Mouse (Mus musculus) gastrocnemius, postnatal 36 days (tissue): ENCODE measurements around the gene Zfp821. TPM values are rescaled to one million over a fixed set of nuclear protein-coding genes. Genes with fewer than 3 reads are reported as not detected.
"Not testable (repeated sequence)": the region's sequence is repeated elsewhere in the genome, so short reads cannot be mapped to it uniquely, and the experiment has no call there.

Experiments used
- DNase-seq, 2 experiments: peaks; one replicate each; pipeline ENCODE4 v3.0.0; 2022
- intact Hi-C: fragments of 180-260 bp; cut with DNase I; formaldehyde crosslinking; loops from one replicate; pipeline ENCODE4 v1.15.1; 2025
- total RNA-seq, 2 experiments: library from RNA; stranded (reverse); gene quantifications; 2 replicates each; pipeline ENCODE4 v1.2.3; 2021

Zfp821 gene
- total RNA-seq, 2 experiments from 2014 or later = 4.3 to 5.9 TPM

DNA sequence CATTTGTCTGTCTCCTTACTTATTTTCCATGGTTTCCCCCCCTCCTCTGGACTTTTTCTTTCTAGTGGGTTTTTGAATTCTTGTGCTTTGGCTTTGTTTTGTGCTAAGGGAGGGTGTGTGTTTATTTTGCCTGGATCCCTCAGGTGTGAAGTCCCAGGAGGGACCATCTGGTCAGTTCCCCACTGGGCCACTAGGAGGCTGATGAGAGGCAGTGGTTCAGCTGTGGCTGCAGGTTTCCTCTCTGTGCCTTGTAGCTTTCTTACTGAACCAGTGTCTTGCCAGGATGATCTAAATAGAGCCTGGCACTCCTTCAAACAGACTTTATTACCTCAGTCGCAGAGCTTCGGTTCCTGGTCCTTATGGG, 1.5 kb downstream of the Zfp821 start:
- intact Hi-C loops = loop anchor here (2.0 kb wide), 1 partner anchor 14 kb away; the partner anchor contains the start of gene Ist1
- DNase-seq = peak; percentile 45 to 64

- intact Hi-C loops = loop anchor here (2.0 kb wide), 1 partner anchor 15 kb away; the partner anchor contains the start of gene Ist1
- DNase-seq = no peak
Observed at GRCm38 (mm10) chr8:109707921-109708320, 2.6 kb downstream of the Zfp821 start.

DNA sequence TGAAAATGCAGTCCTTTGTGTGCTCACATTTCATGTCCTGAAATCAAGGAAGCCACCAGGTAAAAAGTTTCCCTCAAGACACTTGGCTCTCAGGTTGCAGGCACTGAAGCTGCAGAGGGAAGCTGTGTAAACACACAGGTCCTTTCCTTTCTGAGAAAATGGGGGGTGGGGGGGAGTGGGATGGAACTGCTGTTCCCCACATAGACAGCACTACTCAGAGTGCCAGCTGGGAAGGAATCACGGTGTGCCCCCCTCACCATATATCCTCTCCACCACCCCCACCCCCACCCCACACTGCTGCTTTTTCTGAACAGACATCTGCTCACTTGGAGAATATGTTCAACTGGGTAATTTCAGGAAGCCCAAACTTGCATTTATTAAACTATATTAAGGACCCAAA, 7.2 kb downstream of the Zfp821 start:
- no peak for DNase-seq
- intact Hi-C loops = no loop called here

DNA sequence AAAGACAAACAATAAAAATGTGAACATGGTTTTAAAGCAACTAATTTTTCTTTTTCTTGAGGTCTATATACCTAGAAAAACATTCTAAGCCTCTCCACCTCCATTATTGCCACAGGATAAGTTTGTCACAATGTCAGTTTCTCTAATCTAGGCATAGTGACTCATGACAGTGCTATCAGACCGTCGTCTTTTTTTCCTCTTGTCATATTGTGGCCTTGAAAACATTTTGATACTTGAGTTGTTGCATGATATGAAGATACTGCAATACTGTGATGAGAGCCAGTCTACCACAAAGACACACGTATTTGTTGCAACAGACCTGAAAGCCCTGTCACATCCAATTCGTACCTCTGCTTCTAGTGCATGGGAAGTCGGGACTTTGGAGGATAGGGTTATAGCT, 9.6 kb downstream of the Zfp821 start:
- intact Hi-C loops = no loop called here
- DNase-seq = no peak

DNA sequence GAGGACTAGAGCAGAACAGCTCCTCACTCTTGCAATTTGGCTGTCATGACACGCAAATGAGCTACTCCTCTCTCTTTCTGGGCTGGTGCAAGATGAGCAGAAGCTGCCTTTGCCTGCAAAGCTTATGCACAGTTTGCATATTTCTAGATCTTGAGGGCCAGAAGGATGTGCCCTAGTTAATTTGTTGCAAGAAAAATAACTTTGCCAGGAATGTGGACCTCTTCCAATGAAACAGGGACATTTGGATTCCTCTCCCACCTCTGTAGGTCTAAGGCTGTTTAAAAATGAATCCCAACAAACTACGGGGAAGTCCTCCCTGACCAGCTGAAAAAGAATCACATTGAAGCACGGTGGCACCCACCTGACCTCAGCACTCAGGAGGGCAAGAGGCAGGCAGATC, 19.8 kb downstream of the Zfp821 start:
- DNase-seq = no peak
- intact Hi-C loops = no loop called here

DNA sequence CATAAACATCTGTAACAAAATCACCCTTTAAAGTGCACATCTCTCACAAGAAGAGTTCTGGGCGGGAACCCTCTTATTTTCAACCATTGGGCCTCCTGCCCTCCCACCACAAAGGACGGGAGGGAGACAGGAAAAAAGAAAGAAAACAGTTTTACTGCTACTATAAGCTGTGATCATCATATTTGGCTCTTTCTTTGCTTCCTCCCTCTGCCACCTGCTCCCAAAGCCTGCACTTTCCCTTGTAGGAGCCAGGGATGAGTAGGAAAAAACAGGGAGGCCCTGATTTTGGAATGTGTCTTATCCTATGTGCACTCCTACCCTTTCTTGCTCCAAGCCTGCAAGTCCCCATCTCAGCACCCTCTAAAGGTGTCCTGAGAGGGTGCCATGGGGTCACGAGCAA, 25.7 kb downstream of the Zfp821 start:
- no peak for DNase-seq
- intact Hi-C loops = no loop called here

- DNase-seq = no peak
- intact Hi-C loops = no loop called here
Observed at GRCm38 (mm10) chr8:109734018-109734417, 28.7 kb downstream of the Zfp821 start.

GRCm38 (mm10) chr8:109736819-109737218, 31.5 kb downstream of the Zfp821 start:
- intact Hi-C loops = no loop called here

GRCm38 (mm10) chr8:109737237-109738048, 32.1 kb downstream of the Zfp821 start, which contains the start of gene Atxn1l:
Atxn1l (minus strand) TSS chr8:109737739.
- DNase-seq = peak; percentile 82 to 83
- intact Hi-C loops = no loop called here

More at GRCm38 (mm10) chr8:109736819-109737218, 31.5 kb downstream of the Zfp821 start:
- no peak for DNase-seq

- intact Hi-C loops = no loop called here
- no peak for DNase-seq
Observed at GRCm38 (mm10) chr8:109738049-109738380, 32.7 kb downstream of the Zfp821 start.

- intact Hi-C loops = no loop called here
- no peak for DNase-seq
Observed at GRCm38 (mm10) chr8:109747468-109748199, 42.3 kb downstream of the Zfp821 start.

GRCm38 (mm10) chr8:109750274-109750673, 44.9 kb downstream of the Zfp821 start:
- DNase-seq = no peak
- intact Hi-C loops = no loop called here

DNA sequence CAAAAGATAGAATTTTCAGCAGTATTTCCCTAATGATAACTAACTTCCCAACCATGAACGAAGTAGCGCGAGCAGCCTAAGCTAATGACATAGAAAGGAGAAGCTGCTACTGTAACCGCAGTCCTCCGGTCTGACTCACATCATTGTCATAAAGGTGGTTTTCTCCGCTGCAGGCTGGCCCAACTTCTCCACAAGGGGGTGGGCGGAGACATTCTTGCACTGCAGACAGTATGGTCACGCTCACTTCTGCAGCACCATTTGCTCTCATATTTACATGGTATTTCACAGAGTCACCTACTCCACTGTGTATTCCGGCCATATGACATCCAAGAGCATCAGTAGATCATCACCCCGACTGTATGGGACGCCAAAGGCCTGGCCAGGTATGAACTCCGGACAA, 45.4 kb downstream of the Zfp821 start:
- intact Hi-C loops = no loop called here
- no peak for DNase-seq

- DNase-seq = no peak
- intact Hi-C loops = no loop called here
Observed at GRCm38 (mm10) chr8:109751731-109752485, 46.6 kb downstream of the Zfp821 start.

- DNase-seq = no peak
Observed at GRCm38 (mm10) chr8:109754696-109755095, 49.4 kb downstream of the Zfp821 start.

GRCm38 (mm10) chr8:109755554-109755953, 50.2 kb downstream of the Zfp821 start:
- DNase-seq, intact Hi-C loops: not testable (repeated sequence)

More at GRCm38 (mm10) chr8:109754696-109755095, 49.4 kb downstream of the Zfp821 start:
- intact Hi-C loops = no loop called here

DNA sequence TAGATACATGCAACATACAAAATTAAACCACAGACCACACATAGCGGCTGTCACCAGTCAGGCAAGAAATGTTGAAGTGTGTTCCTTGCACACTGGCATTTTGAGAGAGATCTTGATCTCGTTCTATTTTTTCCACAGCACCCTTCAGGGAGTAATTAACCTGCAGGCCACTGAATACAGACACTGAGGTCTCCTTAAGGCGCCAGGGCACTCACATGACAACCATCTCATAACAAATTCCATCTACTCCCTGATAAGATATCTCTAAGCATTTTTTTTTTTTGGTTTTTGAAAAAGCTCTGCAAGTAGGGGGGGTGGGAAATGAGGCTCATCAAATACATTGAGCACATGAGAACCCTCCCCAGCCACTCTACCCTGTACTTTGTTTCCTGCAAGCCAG, 51.5 kb downstream of the Zfp821 start:
- DNase-seq = no peak
- intact Hi-C loops = no loop called here

DNA sequence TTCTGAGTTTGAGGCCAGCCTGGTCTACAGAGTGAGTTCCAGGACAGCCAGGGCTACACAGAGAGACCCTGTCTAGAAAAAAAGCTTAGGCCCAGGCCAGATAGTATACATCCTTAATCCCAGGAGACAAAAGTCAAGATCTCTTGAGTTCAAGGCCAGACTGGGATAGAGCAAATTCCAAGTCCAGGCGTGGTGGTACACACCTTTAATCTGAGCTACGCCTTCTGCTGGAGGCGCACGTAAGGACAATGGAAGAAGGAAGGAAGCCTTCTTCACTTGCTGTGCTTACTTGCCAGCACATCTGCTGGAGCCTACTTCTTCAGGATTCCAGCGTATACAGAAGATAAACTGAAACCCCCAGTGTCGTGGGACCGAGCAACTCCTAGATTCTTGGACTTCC, 54.1 kb downstream of the Zfp821 start:
- no peak for DNase-seq
- intact Hi-C loops = no loop called here

GRCm38 (mm10) chr8:109760221-109760620, 54.9 kb downstream of the Zfp821 start:
- no peak for DNase-seq
- intact Hi-C loops = no loop called here

- intact Hi-C loops = no loop called here
- no peak for DNase-seq
Observed at GRCm38 (mm10) chr8:109764031-109764430, 58.7 kb downstream of the Zfp821 start.

GRCm38 (mm10) chr8:109766081-109766480, 60.7 kb downstream of the Zfp821 start:
- intact Hi-C loops = no loop called here
- no peak for DNase-seq
